Mouse (Mus musculus) adrenal gland, adult (tissue): ENCODE data around the gene Cherp.

Source experiments
- DNase-seq, 2 experiments: peaks; one replicate each; pipeline ENCODE4 v3.0.0; 2022 to 2023; ENCODE audit warnings: low spot score in 1 of 2; ENCODE audit not compliant: inconsistent age in 2 of 2

Gene Cherp

GRCm38 (mm10) chr8:72474826-72475546 lies at the start of gene Cherp:
TSS of gene Cherp (minus strand) at chr8:72475226.
- DNase-seq: peak; percentile 98 to 99

DNA sequence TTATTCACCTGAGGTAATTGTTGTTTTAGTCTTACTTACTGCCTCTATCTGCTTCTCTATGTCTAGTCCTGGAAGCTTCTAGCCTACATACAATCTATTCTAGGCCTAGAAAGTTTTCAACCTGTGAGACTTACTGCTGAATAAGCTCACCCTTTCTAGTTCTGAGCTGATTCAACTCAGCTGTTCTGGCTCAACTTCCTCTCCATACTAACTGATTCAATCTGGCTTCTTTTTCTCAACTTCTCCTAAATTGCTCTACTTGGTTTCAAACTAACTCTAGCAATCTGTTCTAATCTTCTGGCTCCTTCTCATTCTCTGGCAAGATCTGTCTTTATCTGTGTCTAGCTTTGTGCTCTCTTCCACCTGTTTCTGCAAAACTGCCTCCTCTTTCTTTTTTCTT lies 46.9 kb upstream of the Cherp start:
- DNase-seq: no peak

DNA sequence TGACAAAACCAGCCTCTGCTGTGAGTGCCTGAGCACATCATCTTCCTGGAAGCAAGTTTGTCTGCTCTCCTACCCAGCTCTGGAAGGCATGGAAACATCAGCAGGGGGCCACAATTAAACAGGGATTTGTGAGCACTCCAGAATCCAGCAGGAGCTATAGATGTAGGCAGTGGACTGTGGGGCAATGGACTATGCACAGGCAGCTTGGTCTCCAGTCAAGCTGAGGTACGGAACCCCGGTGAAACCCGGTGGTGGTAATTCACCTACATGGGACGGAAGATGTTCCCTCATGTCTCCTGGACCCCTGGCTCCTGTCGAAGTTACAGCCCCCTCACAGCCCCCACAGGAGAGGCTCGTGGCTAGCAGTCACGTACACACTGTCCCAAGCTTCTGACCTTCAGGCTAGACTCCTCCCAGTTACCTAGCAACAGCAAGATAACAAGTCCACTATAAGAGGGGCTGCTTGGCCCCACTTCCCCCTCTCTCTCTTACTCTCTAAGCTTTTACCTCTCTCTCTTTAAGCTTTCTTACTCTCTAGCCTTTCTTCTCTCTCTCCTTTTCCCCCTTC lies 42.5 kb upstream of the Cherp start:
- no peak for DNase-seq

DNA sequence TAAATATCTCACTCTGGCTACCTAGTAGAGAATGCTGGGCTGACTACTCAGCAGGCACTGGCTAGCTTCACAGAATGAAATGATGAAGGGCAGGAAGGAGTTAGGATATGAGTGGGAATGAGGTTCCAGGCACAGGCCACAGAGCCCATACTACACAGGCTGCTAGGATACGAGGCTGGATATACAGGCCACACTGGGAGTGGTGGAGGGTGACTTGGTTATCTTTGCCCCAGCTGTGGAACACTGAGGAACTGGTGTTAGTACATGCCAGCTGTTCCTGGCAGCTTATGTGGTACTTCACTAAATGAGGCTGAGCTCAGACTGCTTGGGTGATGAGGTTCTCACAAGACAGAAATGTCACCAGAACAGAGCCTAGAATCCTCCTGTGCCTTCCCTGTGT lies 38.1 kb upstream of the Cherp start:
- no peak for DNase-seq

- peak in 1 of 2 experiments; percentile 53 for DNase-seq
Measured at GRCm38 (mm10) chr8:72512648-72513047, 37.6 kb upstream of the Cherp start.

DNA sequence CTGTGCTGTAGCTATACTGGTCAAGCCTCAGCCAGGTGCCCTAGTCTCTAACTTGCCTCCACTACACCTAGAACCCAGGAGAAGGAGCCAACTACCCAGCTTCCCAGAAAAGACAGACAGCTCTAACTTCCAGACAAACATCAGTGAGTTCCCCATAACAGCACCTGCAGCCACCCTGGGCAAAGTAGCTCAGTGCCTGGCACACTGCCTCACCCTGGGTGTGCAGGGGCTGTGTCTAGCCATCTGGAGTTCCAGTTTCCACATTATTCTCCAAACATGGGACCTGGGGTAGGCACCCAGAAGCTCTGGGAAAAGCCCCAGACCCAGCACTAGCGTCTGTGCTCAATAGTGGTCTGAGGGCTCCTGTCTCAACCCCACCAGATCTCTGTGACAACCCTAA lies 32.5 kb upstream of the Cherp start:
- DNase-seq: no peak

GRCm38 (mm10) chr8:72504637-72505314 lies 29.8 kb upstream of the Cherp start:
- DNase-seq: no peak

DNA sequence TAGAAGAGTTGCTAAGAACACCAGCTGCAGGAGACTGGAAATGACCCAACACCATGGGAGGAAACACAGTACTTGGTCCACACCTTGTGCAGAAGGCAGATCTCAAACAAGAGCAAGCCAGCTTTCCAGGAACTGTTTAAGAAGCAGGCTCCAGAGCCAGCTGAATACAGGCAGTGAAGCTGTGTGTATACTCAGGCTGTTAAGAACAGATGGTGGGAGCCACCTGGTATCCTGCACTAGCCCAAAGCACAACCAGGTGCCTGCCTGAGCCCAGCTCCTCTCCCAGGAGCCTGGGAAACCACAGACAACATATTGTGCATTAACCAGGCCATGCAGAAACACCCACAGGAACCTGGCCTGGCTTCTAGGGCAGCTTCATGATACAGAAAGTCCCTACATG lies 29.1 kb upstream of the Cherp start:
- DNase-seq: no peak

DNA sequence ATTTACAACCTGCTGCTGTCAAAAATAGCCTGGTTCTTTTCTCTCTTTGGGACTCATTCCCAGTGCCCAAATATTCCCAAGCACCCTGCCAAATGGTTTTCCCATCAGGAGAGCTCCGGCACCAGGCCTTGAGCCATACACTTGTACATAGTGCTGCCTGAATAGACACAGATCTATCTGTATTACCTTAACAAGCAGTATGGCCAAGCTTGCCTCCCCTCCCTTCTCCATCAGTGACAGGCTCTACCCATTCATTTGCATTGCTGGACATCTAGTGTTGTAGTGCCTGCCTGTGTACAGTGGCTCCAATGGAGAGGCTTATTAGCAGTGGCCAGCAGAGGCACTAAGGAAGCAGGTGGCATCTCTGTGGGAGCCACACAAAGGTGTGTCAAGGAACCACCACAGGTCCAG lies 25.5 kb upstream of the Cherp start:
- DNase-seq: no peak

GRCm38 (mm10) chr8:72499521-72500284 lies 24.7 kb upstream of the Cherp start:
- DNase-seq: peak in 1 of 2 experiments; percentile 34

DNA sequence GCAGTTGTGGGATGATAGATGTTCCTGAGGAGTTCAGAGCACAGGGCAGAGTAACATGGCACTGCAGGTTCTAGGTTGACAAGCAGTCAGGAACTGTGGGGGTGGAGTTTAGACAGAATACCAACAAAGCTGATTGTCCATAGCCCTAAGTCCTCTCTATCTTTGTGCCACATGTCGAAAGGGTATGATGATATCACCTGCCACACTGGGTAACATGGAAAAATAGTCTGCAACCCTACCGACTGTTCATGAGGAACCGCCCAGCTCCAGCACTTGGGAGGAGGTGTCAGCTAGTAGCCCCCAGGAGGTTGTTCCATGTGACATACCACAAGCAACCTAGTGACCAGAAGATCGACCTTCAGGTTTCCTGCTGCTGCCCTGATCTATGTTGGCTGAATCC lies 23.5 kb upstream of the Cherp start:
- no peak for DNase-seq

GRCm38 (mm10) chr8:72497911-72498310 lies 22.9 kb upstream of the Cherp start:
- no peak for DNase-seq

DNA sequence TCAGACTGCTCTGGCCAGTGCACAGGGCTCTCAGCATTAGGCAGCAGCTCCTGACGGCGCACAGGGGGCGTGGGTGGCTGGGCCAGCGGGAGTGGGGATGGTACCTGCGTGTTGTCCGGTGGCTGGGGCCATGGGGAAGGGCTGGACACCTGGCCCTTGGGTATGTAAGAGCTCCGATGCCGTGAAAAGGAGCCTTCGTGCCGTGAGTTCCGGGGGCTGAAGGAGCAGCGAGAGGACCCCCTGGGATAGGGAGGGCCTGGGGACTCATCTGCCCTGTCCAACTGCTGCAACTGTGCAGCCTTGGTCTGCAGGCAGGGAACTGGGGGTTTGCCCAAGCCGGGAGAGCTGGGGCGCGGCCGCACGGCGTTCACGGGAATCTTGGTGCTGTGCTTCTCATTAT lies 21.2 kb upstream of the Cherp start:
- peak in 1 of 2 experiments; percentile 15 for DNase-seq

DNA sequence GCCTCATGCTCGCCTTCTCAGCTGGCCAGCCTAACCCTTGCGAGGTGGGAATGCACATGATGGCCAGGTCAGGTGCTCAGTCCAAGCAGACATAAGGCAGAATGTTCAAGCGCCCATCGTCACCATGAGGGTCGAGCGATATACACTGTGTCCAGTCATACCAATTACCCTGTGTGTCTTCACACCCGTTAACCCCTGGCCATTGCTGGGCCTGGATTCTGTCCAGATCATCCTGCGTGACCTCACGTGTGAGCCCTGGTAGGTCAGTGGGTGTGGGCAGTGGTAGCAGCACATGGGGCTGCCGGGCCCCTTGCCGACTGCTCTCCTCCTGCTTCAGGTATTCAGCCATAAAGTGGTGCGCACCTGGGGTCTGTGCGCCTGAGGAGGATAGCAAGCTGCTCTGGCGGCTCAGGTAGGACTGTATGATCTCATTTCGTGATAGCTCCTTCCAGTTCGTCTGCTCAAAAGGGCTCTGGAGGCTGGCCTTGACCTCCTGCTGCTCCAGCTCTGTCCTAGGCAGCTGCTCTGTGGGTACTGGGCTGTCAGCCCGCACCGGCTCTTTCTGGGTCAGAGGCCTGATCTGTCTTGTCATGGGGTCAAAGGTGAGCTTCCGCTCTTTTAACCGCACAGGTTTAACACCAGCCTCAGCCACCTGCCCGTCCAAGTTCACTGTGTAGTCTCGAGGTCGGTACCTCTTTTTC lies 20.5 kb upstream of the Cherp start:
- no peak for DNase-seq

GRCm38 (mm10) chr8:72493381-72493780 lies 18.4 kb upstream of the Cherp start:
- peak in 1 of 2 experiments; percentile 26 for DNase-seq

DNA sequence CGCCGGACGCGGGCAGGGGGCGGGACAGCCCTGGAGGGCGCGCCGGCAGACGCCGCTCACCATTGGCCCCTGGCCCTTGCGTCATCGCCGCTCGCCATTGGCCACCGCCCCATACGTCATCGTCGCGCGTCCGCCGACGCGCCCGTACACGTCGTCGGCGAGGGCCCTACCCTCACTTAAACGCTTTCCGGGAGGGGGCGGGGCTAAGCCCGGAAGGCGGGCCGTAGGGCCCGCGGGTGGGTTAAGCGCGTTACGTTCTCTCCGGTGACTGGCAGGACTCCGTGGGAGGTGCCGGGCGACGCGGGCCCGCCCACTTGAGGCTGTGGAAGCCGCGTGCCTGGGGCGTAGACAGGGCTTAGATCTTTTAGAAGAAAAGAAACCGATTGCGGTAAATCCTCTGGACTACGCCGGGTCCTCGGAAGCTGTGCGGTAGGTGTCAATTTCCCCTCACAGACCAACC lies 17.6 kb upstream of the Cherp start:
- DNase-seq: peak; percentile 100

DNA sequence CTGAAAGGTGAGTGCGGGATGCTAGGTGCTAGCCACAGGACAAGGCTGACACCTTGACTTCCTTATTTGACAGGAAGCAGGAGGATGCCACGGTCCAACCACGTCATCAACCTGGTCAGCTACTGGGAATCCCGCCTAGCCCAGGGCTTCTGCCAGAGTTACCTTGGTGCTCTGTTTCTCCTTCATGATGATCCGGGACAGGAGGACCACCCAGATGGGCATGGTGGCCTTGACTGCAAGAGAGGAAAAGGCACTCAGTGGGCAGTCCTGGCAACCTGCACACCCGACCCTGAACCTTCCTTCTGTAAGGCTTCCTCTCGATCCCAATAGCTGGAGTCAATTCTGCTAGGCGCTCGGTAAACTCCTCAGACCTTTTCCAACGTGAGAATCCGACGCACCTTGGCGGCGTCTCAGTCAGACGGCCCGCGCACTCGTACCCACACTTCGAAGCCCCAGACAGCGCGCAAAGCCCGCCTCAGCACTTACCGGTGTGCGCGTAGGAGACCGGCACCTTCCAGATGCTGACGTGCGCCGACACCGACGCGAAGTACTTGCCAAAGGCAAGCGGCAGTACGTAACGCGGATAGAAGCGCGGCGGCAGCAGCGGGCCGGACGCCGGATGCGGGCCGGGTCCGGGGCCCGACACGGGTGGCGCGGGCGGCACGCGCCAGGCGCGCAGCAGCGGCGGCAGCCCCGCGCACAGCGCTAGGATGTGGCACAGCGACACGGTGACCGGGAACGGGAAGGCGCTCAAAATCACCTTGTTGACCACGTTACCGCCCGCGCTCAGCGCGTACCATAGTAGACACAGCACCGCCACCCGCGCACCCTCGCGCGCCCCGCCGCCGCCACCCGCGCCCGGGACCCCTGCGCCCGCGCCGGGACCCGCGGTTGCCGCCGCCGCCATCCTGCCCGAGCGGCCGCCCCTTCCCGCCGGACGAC lies 16.9 kb upstream of the Cherp start, which contains the start of gene Slc35e1:
Gene Slc35e1 (minus strand): TSS at position 935 of the 942 bp plus-strand sequence.
- DNase-seq: no peak

- no peak for DNase-seq
Measured at GRCm38 (mm10) chr8:72491017-72491416, 16.0 kb upstream of the Cherp start.

DNA sequence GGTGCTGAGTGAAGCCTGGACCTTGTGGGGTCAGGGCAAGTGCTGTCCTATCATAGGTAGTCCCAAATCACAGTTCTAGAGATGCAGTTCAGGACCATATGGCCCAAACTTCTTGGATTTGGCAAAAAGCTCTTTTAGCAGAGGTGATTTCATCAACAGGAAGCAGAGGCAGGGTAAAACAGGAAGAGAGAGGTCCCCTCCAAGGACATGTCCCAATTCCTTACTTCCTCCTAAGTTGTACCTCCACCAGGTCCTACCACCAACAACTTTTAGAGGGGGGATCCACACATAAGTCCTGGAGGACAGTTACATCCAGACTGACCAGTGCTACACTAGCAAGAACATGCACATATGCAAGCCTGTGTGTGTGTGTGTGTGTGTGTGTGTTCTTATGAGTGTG lies 12.0 kb upstream of the Cherp start:
- DNase-seq: no peak
